Mouse (Mus musculus) heart, embryonic 15.5 days (tissue): Measurements from ENCODE around the gene Cyb5rl. TPM values are rescaled to one million over a fixed set of nuclear protein-coding genes. Genes with fewer than 3 reads are reported as not detected.

ENCODE experiments used
- ATAC-seq: fragments of 200-750 bp; cut with Nextera tagmentation; replicated peaks from 2 replicates; pipeline ENCODE4 v1.8.0; 2017; ENCODE audit warnings: low read depth, moderate TSS enrichment; ENCODE audit not compliant: insufficient number of reproducible peaks, insufficient read depth, low FRiP score
- H3K27ac ChIP-seq: fragments of 300-500 bp; sonication (generic); 2 replicates; pipeline ENCODE4 v1.5.1; 2015; ENCODE audit warnings: mild to moderate bottlenecking, inconsistent platforms
- H3K27me3 ChIP-seq: fragments of 300-500 bp; sonication (generic); 2 replicates; pipeline ENCODE4 v1.6.1; 2015; ENCODE audit warnings: inconsistent platforms
- H3K36me3 ChIP-seq: fragments of 300-500 bp; sonication (generic); 2 replicates; pipeline ENCODE4 v1.6.1; 2015; ENCODE audit warnings: mild to moderate bottlenecking, inconsistent platforms
- H3K4me1 ChIP-seq: fragments of 300-500 bp; sonication (generic); replicated peaks from 2 replicates; pipeline ENCODE4 v1.6.1; 2015; ENCODE audit warnings: inconsistent platforms
- H3K4me2 ChIP-seq: fragments of 300-500 bp; sonication (generic); 2 replicates; pipeline ENCODE4 v1.6.1; 2015; ENCODE audit warnings: inconsistent platforms, mild to moderate bottlenecking, moderate library complexity
- H3K4me3 ChIP-seq: fragments of 300-500 bp; sonication (generic); 2 replicates; pipeline ENCODE4 v1.5.1; 2015; ENCODE audit warnings: mild to moderate bottlenecking, inconsistent platforms
- H3K9ac ChIP-seq: fragments of 300-500 bp; sonication (generic); 2 replicates; pipeline ENCODE4 v1.6.1; 2015; ENCODE audit warnings: mild to moderate bottlenecking, inconsistent platforms
- H3K9me3 ChIP-seq: fragments of 300-500 bp; sonication (generic); replicated peaks from 2 replicates; pipeline ENCODE4 v1.6.1; 2016; ENCODE audit warnings: inconsistent platforms
- WGBS: fragments of 180-500 bp; shearing (Covaris S2); methylation state at CpG from one replicate; pipeline ENCODE4 v1.1.7; 2015; ENCODE audit warnings: mixed read lengths; 5-methylcytosine and 5-hydroxymethylcytosine counted together
- polyA plus RNA-seq: library from polyadenylated mRNA; unstranded; fragments of >200 nt; fragmentation: Nextera tagmentation; extraction: Ambion mirVana; gene quantifications from 2 replicates; pipeline ENCODE4 v1.2.1, GENCODE M21; 2015

Cyb5rl gene
- polyA plus RNA-seq, 1 experiment from 2014 or later: 3.1 TPM

- no peak overlapping the region for H3K9ac ChIP-seq
- H3K4me2 ChIP-seq: no peak overlapping the region
- H3K27me3 ChIP-seq: no peaks in the 10 kb centered on the region
- no peak overlapping the region for H3K4me3 ChIP-seq
- peaks cover 10% of the 10 kb centered on the region for H3K4me1 ChIP-seq
- 71% methylated on average over 4 of the region's 4 CpGs for WGBS
- ATAC-seq: no peak
- H3K9me3 ChIP-seq: no peaks in the 10 kb centered on the region
- no peak overlapping the region for H3K27ac ChIP-seq
- peaks cover 47% of the 10 kb centered on the region for H3K36me3 ChIP-seq
These were observed 28.5 kb upstream of the Cyb5rl start for GRCm38 (mm10) chr4:107038303-107038702.

- WGBS: 54% methylated on average over 8 of the region's 8 CpGs
- no peaks in the 10 kb centered on the region for H3K9me3 ChIP-seq
- peaks cover 45% of the 10 kb centered on the region for H3K36me3 ChIP-seq
- no peak overlapping the region for H3K4me3 ChIP-seq
- peaks cover 10% of the 10 kb centered on the region for H3K4me1 ChIP-seq
- no peak overlapping the region for H3K27ac ChIP-seq
- ATAC-seq: no peak
- H3K27me3 ChIP-seq: no peaks in the 10 kb centered on the region
- H3K9ac ChIP-seq: no peak overlapping the region
- H3K4me2 ChIP-seq: no peak overlapping the region
These were observed 27.5 kb upstream of the Cyb5rl start for GRCm38 (mm10) chr4:107039270-107039669.

DNA sequence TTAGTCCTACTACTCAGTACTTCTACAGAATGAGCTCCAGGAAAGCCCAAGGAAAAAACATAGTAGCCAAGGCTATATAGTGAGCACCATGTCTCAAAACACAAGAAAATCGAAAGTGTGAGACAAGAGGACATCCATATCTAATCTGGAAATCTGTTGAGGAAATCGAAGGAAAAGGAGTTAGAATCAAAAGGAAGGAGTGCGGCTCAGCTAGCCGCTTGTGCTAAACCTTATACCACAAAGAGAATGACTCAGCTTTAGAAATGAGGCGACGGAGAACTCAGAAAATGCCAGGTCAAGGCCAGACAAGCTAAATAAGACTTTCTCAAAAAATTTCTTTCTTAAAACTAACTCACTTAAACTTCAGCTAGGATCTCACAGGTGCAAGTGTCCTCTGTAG, 24.5 kb upstream of the Cyb5rl start:
- Histone ChIP-seq H3K27me3 (no peaks in the 10 kb centered on the region), H3K4me3 (no peak overlapping the region), H3K27ac (no peak overlapping the region), H3K9me3 (no peaks in the 10 kb centered on the region), H3K4me2 (no peak overlapping the region), H3K9ac (no peak overlapping the region), H3K36me3 (peaks cover 61% of the 10 kb centered on the region), H3K4me1 (peaks cover 10% of the 10 kb centered on the region)
- ATAC-seq: no peak
- WGBS: 84% methylated on average over 6 of the region's 6 CpGs

DNA sequence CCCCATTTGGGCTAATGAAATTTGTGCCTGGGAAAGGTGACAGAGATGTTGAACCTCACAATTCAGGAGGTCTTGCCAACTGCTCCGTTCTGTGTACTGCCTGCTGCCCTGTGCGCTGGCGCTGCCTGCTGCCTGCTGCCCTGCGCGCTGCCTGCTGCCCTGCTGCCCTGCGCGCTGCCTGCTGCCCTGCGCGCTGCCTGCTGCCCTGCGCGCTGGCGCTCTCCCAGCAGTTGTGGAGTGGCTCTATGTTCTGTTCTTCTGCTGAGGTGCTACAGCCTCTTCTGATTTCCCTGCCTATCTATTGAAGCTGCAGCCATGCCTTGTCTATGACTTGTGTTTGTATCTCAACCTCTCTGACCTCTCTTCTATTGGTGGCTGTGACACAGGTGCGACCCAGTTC, 21.6 kb upstream of the Cyb5rl start:
- no peak overlapping the region for H3K4me2 ChIP-seq
- H3K4me1 ChIP-seq: no peaks in the 10 kb centered on the region
- no peaks in the 10 kb centered on the region for H3K27me3 ChIP-seq
- no peak overlapping the region for H3K4me3 ChIP-seq
- H3K27ac ChIP-seq: no peak overlapping the region
- H3K9me3 ChIP-seq: no peaks in the 10 kb centered on the region
- 96% methylated on average over 13 of the region's 13 CpGs for WGBS
- no peak for ATAC-seq
- peaks cover 61% of the 10 kb centered on the region for H3K36me3 ChIP-seq
- H3K9ac ChIP-seq: no peak overlapping the region

DNA sequence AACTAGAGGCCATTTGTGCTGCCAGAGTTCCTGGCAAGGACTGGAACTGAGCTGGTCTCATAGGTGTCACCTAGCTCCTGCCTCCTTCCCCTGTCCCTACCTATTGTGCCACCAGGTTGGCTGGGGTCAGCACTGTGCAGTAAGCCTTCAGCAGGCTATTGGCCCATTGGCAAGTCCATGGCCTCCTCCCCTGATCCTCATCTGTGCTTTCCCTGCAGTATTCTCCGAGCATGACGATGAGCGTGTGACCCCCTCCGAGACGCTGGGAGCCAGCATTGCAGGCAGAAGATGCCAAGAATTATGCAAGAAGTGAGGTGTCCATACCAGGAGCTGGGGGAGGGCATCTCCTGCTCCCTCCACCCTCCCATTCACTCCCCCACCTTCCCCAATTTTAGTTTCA, 19.0 kb upstream of the Cyb5rl start:
- H3K4me3 ChIP-seq: no peak overlapping the region
- no peak overlapping the region for H3K9ac ChIP-seq
- H3K4me2 ChIP-seq: no peak overlapping the region
- H3K27ac ChIP-seq: no peak overlapping the region
- H3K4me1 ChIP-seq: no peaks in the 10 kb centered on the region
- H3K9me3 ChIP-seq: no peaks in the 10 kb centered on the region
- H3K36me3 ChIP-seq: peaks cover 41% of the 10 kb centered on the region
- H3K27me3 ChIP-seq: no peaks in the 10 kb centered on the region
- 82% methylated on average over 5 of the region's 5 CpGs for WGBS
- no peak for ATAC-seq

- no peak overlapping the region for H3K4me3 ChIP-seq
- H3K4me1 ChIP-seq: no peaks in the 10 kb centered on the region
- 90% methylated on average over 11 of the region's 11 CpGs for WGBS
- peaks cover 35% of the 10 kb centered on the region for H3K36me3 ChIP-seq
- H3K27ac ChIP-seq: no peak overlapping the region
- H3K4me2 ChIP-seq: no peak overlapping the region
- H3K9me3 ChIP-seq: no peaks in the 10 kb centered on the region
- ATAC-seq: no peak
- H3K27me3 ChIP-seq: no peaks in the 10 kb centered on the region
- no peak overlapping the region for H3K9ac ChIP-seq
These were observed 18.1 kb upstream of the Cyb5rl start for GRCm38 (mm10) chr4:107048568-107049162.

DNA sequence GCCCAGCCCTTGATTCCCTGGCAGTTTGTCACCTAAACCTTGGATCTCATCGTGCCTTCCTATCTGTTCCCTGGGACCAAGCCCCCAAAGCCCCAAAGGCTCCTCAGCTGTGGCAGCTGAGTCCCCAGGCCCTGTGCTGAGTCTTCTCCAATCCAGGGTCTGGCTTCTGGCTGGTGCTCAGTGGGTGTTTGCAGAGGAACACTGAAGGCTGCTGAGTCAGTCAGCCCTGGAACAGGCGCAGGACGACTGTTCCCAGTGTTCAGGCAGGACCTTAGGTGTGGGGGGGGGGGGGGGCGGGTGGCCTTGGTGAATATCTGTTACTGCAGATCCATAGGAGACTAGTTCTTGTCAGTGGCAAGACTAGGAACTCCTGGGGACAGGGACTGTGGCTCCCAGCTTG, 14.9 kb upstream of the Cyb5rl start:
- ATAC-seq: no peak
- 52% methylated on average over 4 of the region's 4 CpGs for WGBS
- no peak overlapping the region for H3K27ac ChIP-seq

GRCm38 (mm10) chr4:107052962-107053553, 13.7 kb upstream of the Cyb5rl start:
- H3K4me3 ChIP-seq: no peak overlapping the region
- H3K36me3 ChIP-seq: peaks cover 29% of the 10 kb centered on the region; the same call in 1 of the 2 replicates
- H3K9ac ChIP-seq: no peak overlapping the region
- ATAC-seq: no peak
- H3K9me3 ChIP-seq: no peaks in the 10 kb centered on the region
- H3K27me3 ChIP-seq: no peaks in the 10 kb centered on the region
- H3K4me1 ChIP-seq: no peaks in the 10 kb centered on the region
- no peak overlapping the region for H3K27ac ChIP-seq
- WGBS: 47% methylated on average over 5 of the region's 5 CpGs
- H3K4me2 ChIP-seq: no peak overlapping the region

More for the DNA sequence above, 14.9 kb upstream of the Cyb5rl start:
- H3K9me3 ChIP-seq: no peaks in the 10 kb centered on the region
- no peaks in the 10 kb centered on the region for H3K27me3 ChIP-seq
- H3K36me3 ChIP-seq: peaks cover 32% of the 10 kb centered on the region
- H3K4me1 ChIP-seq: no peaks in the 10 kb centered on the region
- H3K9ac ChIP-seq: no peak overlapping the region
- H3K4me2 ChIP-seq: no peak overlapping the region
- no peak overlapping the region for H3K4me3 ChIP-seq

DNA sequence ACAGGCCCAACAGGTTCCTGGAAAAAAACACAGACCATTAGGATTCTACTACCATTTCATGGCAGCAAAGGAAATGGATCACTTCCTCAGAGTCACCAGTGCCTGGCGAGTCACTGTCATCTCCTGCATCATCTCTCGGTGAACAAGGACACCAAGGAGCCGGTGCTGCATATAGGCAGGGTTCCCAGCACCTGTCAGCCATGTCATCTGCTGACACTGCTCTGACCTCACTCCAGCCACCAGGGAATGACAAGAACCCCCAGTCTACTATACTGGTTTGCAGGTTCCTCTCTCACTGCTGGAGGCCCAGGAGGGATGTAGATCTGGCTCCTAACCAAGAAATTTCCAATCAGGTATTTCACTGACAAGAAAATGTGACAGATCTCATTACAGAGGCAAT, 10.7 kb upstream of the Cyb5rl start:
- Histone ChIP-seq H3K9ac (no peak overlapping the region), H3K9me3 (no peaks in the 10 kb centered on the region), H3K27ac (no peak overlapping the region), H3K27me3 (no peaks in the 10 kb centered on the region), H3K4me3 (no peak overlapping the region), H3K4me1 (no peaks in the 10 kb centered on the region), H3K36me3 (peaks cover 48% of the 10 kb centered on the region), H3K4me2 (no peak overlapping the region)
- WGBS: 61% methylated on average over 3 of the region's 3 CpGs
- ATAC-seq: no peak

DNA sequence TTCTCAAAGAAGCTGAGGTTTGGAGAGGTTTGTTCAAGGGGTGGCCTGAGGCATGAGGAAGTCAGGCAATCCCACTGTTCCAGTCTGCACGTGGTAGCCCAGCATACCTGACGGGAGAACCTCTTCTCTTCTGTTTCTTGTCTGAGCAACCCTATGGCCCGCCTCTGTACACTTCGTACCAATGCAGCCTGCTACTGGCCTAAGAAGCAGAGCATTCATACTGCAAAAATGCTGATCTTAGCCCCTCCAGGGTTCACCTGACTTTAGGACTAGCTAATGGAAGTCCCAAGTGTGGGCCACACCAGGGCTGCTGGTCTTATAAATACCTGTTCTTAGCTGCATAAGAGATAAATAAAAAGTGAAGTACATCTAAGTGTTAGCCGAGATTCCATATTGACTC, 8.4 kb upstream of the Cyb5rl start:
- 85% methylated on average over 5 of the region's 5 CpGs for WGBS
- no peaks in the 10 kb centered on the region for H3K9me3 ChIP-seq
- H3K36me3 ChIP-seq: peaks cover 67% of the 10 kb centered on the region
- H3K27me3 ChIP-seq: no peaks in the 10 kb centered on the region
- H3K4me1 ChIP-seq: no peaks in the 10 kb centered on the region
- ATAC-seq: no peak
- no peak overlapping the region for H3K9ac ChIP-seq
- H3K4me2 ChIP-seq: no peak overlapping the region
- H3K4me3 ChIP-seq: no peak overlapping the region
- no peak overlapping the region for H3K27ac ChIP-seq

DNA sequence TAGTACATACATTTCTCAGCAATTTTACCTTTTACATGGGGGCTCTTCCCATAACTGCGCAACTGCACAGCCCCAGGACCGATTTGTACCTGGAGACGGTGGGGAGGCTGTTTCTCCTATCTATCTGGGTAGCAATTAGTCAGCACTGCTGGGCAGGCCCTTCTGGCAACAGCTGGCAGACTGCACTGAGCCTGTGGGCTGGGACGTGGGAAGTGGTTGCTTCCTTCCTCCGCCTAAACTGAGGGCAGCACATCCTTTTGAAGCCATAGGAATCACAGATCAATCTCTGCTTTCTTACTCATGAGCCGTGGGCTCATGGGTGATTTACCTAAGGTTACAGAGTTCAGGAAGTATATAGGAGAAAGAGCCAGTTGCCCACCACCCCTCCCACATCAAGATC, 8.0 kb upstream of the Cyb5rl start:
- H3K27me3 ChIP-seq: no peaks in the 10 kb centered on the region
- no peak for ATAC-seq
- H3K9me3 ChIP-seq: no peaks in the 10 kb centered on the region
- no peaks in the 10 kb centered on the region for H3K4me1 ChIP-seq
- WGBS: 82% methylated on average over 6 of the region's 6 CpGs
- no peak overlapping the region for H3K4me2 ChIP-seq
- H3K36me3 ChIP-seq: peaks cover 69% of the 10 kb centered on the region
- H3K4me3 ChIP-seq: no peak overlapping the region
- H3K9ac ChIP-seq: no peak overlapping the region
- H3K27ac ChIP-seq: no peak overlapping the region

DNA sequence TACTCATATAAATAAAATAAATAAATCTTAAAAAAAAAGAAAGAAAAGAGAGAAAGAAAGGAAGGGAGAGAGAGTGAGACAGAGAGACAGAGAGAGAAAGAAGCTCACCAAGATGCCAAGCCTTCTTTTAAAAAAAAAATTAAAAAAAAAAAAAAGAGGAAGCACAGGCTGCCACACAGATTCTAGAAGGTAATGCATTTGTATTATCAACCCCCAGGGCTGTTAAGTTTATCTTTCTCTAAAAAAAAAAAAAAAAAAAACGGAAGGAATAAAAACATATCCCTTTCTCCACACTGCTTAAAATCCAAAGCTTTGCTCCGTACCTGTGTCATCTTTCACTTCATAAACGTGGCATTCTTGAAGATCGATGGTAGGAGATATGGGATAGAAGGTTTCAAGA, 5.2 kb upstream of the Cyb5rl start:
- no peak for ATAC-seq
- peaks cover 64% of the 10 kb centered on the region for H3K36me3 ChIP-seq
- 88% methylated on average over 4 of the region's 4 CpGs for whole genome bisulfite sequencing

More for the DNA sequence above, 5.2 kb upstream of the Cyb5rl start:
- Histone ChIP-seq H3K9ac (no peak overlapping the region), H3K27me3 (no peaks in the 10 kb centered on the region), H3K4me2 (no peak overlapping the region), H3K4me3 (no peak overlapping the region), H3K9me3 (no peaks in the 10 kb centered on the region), H3K27ac (no peak overlapping the region), H3K4me1 (peaks cover 8% of the 10 kb centered on the region)
